Mouse (Mus musculus) midbrain, embryonic 14.5 days (tissue): ENCODE measurements around the gene Atp5h. TPM values are rescaled to one million over a fixed set of nuclear protein-coding genes. Genes with fewer than 3 reads are reported as not detected.
"Not testable (repeated sequence)": the region's sequence is repeated elsewhere in the genome, so short reads cannot be mapped to it uniquely, and the experiment has no call there.

Experiments used
- ATAC-seq: fragments of 200-750 bp; cut with Nextera tagmentation; 2 replicates; pipeline ENCODE4 v1.8.0; 2017; ENCODE audit warnings: moderate number of reproducible peaks, moderate library complexity; ENCODE audit not compliant: low FRiP score, low TSS enrichment
- DNase-seq: peaks from one replicate; pipeline ENCODE4 v3.0.0-alpha.2; 2015
- H3K27ac ChIP-seq: fragments of 300-500 bp; sonication (generic); replicated peaks from 2 replicates; pipeline ENCODE4 v1.5.1; 2014; ENCODE audit warnings: mild to moderate bottlenecking, low read depth, low read length, moderate library complexity
- H3K27me3 ChIP-seq: fragments of 300-500 bp; sonication (generic); 2 replicates; pipeline ENCODE4 v1.6.1; 2014; ENCODE audit warnings: low read length, control low read depth, mixed read lengths; ENCODE audit not compliant: control insufficient read depth, insufficient read depth
- H3K36me3 ChIP-seq: fragments of 300-500 bp; sonication (generic); 2 replicates; pipeline ENCODE4 v1.6.1; 2014; ENCODE audit warnings: low read length, control low read depth; ENCODE audit not compliant: control insufficient read depth, insufficient read depth
- H3K4me1 ChIP-seq: fragments of 300-500 bp; sonication (generic); 2 replicates; pipeline ENCODE4 v1.6.1; 2014; ENCODE audit warnings: mild to moderate bottlenecking, antibody characterized with exemption, low read length, control low read depth; ENCODE audit not compliant: control insufficient read depth, insufficient read depth
- H3K4me2 ChIP-seq: fragments of 300-500 bp; sonication (generic); 2 replicates; pipeline ENCODE4 v1.6.1; 2014; ENCODE audit warnings: mild to moderate bottlenecking, low read length, moderate library complexity
- H3K4me3 ChIP-seq: fragments of 300-500 bp; sonication (generic); replicated peaks from 2 replicates; pipeline ENCODE4 v1.5.1; 2014; ENCODE audit warnings: low read depth, low read length
- H3K9ac ChIP-seq: fragments of 300-500 bp; sonication (generic); replicated peaks from 2 replicates; pipeline ENCODE4 v1.6.1; 2014; ENCODE audit warnings: mild to moderate bottlenecking, low read length, moderate library complexity
- H3K9me3 ChIP-seq: fragments of 300-500 bp; sonication (generic); 2 replicates; pipeline ENCODE4 v1.6.1; 2016; ENCODE audit warnings: low read length, control low read depth, mixed read lengths; ENCODE audit not compliant: control insufficient read depth
- WGBS: fragments of 180-500 bp; shearing (Covaris S2); extraction: QIAGEN DNeasy Blood & Tissue Kit; methylation state at CpG from one replicate; pipeline ENCODE4 v1.1.7; 2014; 5-methylcytosine and 5-hydroxymethylcytosine counted together
- polyA plus RNA-seq: library from polyadenylated mRNA; unstranded; fragments of >200 nt; fragmentation: Nextera tagmentation; extraction: Ambion mirVana; gene quantifications from 2 replicates; pipeline ENCODE4 v1.2.1, GENCODE M21; 2014

Gene Atp5h
- polyA plus RNA-seq, 1 experiment from 2014 or later = 838 TPM

- no peak for ATAC-seq
- H3K9me3 ChIP-seq = no peaks in the 10 kb centered on the region
- no peak overlapping the region for H3K9ac ChIP-seq
- H3K4me2 ChIP-seq = no peak overlapping the region; the same call in 1 of the 2 replicates
- no peaks in the 10 kb centered on the region for H3K27me3 ChIP-seq
- DNase-seq = no peak
- WGBS = 76% methylated on average over 3 of the region's 3 CpGs
- H3K4me3 ChIP-seq = no peak overlapping the region
- peaks cover 20% of the 10 kb centered on the region for H3K36me3 ChIP-seq
- H3K27ac ChIP-seq = peak overlapping the region; percentile 84
- peaks cover 26% of the 10 kb centered on the region for H3K4me1 ChIP-seq
Measured at GRCm38 (mm10) chr11:115400126-115400525, 19.6 kb downstream of the Atp5h start.

- Histone ChIP-seq H3K4me2 (no peak overlapping the region), H3K9me3 (no peaks in the 10 kb centered on the region), H3K9ac (no peak overlapping the region), H3K36me3 (peaks cover 39% of the 10 kb centered on the region), H3K27ac (no peak overlapping the region), H3K4me1 (peaks cover 15% of the 10 kb centered on the region), H3K27me3 (no peaks in the 10 kb centered on the region), H3K4me3 (no peak overlapping the region)
- 83% methylated on average over 7 of the region's 7 CpGs for WGBS
- DNase-seq (no peak), ATAC-seq (no peak)
Measured at GRCm38 (mm10) chr11:115398085-115398484, 21.7 kb downstream of the Atp5h start.

GRCm38 (mm10) chr11:115393721-115394325 lies 25.9 kb downstream of the Atp5h start:
- ATAC-seq = no peak

GRCm38 (mm10) chr11:115391358-115391757 lies 28.4 kb downstream of the Atp5h start:
- no peak overlapping the region for H3K4me3 ChIP-seq
- H3K27ac ChIP-seq = no peak overlapping the region
- no peak overlapping the region for H3K4me2 ChIP-seq
- WGBS = 92% methylated on average over 7 of the region's 7 CpGs
- H3K9ac ChIP-seq = no peak overlapping the region
- no peaks in the 10 kb centered on the region for H3K4me1 ChIP-seq
- peaks cover 62% of the 10 kb centered on the region for H3K36me3 ChIP-seq
- ATAC-seq (no peak), DNase-seq (no peak)
- H3K27me3 ChIP-seq = no peaks in the 10 kb centered on the region
- no peaks in the 10 kb centered on the region for H3K9me3 ChIP-seq

More at GRCm38 (mm10) chr11:115393721-115394325, 25.9 kb downstream of the Atp5h start:
- Histone ChIP-seq H3K9me3 (no peaks in the 10 kb centered on the region), H3K4me2 (no peak overlapping the region), H3K9ac (no peak overlapping the region), H3K36me3 (peaks cover 69% of the 10 kb centered on the region), H3K27ac (no peak overlapping the region), H3K4me3 (no peak overlapping the region), H3K27me3 (no peaks in the 10 kb centered on the region), H3K4me1 (no peaks in the 10 kb centered on the region)
- no peak for DNase-seq
- 73% methylated on average over 34 of the region's 34 CpGs for WGBS

- not testable (repeated sequence) for H3K4me3 ChIP-seq, H3K27ac ChIP-seq, ATAC-seq, H3K27me3 ChIP-seq, DNase-seq, H3K4me2 ChIP-seq, H3K9ac ChIP-seq, H3K9me3 ChIP-seq
- 94% methylated on average over 3 of the region's 3 CpGs for WGBS
- H3K4me1 ChIP-seq = peaks cover 30% of the 10 kb centered on the region
- H3K36me3 ChIP-seq = peaks cover 17% of the 10 kb centered on the region
Measured at GRCm38 (mm10) chr11:115386859-115387258, 32.9 kb downstream of the Atp5h start.

- 87% methylated on average over 5 of the region's 5 CpGs for WGBS
- H3K4me3 ChIP-seq = no peak overlapping the region
Measured at GRCm38 (mm10) chr11:115384587-115384986, 35.2 kb downstream of the Atp5h start.

GRCm38 (mm10) chr11:115383701-115384474 lies 35.9 kb downstream of the Atp5h start:
- peak overlapping the region; percentile 76 for H3K27ac ChIP-seq
- H3K9ac ChIP-seq = peak overlapping the region; percentile 98
- H3K27me3 ChIP-seq = no peaks in the 10 kb centered on the region
- H3K36me3 ChIP-seq = no peaks in the 10 kb centered on the region
- ATAC-seq = 0 out of 2 replicates have a peak, but pooled peaks have one; percentile 7
- H3K9me3 ChIP-seq = no peaks in the 10 kb centered on the region
- peaks cover 30% of the 10 kb centered on the region for H3K4me1 ChIP-seq
- WGBS = 33% methylated on average over 16 of the region's 16 CpGs
- peak; percentile 82 for DNase-seq
- peak overlapping the region; percentile 90 for H3K4me2 ChIP-seq
- peak overlapping the region; percentile 91 for H3K4me3 ChIP-seq

More at GRCm38 (mm10) chr11:115384587-115384986, 35.2 kb downstream of the Atp5h start:
- H3K9me3 ChIP-seq = no peaks in the 10 kb centered on the region
- H3K27me3 ChIP-seq = no peaks in the 10 kb centered on the region
- no peak for DNase-seq
- peak overlapping the region; percentile 90 for H3K4me2 ChIP-seq
- H3K4me1 ChIP-seq = peaks cover 30% of the 10 kb centered on the region
- H3K9ac ChIP-seq = peak overlapping the region; percentile 98
- H3K36me3 ChIP-seq = no peaks in the 10 kb centered on the region
- no peak for ATAC-seq
- H3K27ac ChIP-seq = no peak overlapping the region; the same call in 1 of the 2 replicates

GRCm38 (mm10) chr11:115382891-115383290 lies 36.9 kb downstream of the Atp5h start:
- no peak for ATAC-seq
- H3K9ac ChIP-seq = peak overlapping the region; percentile 98
- H3K4me3 ChIP-seq = peak overlapping the region; percentile 91
- H3K36me3 ChIP-seq = no peaks in the 10 kb centered on the region
- peak overlapping the region; percentile 90 for H3K4me2 ChIP-seq
- peak overlapping the region; percentile 76 for H3K27ac ChIP-seq
- peaks cover 30% of the 10 kb centered on the region for H3K4me1 ChIP-seq
- no peaks in the 10 kb centered on the region for H3K9me3 ChIP-seq
- 13% methylated on average over 5 of the region's 5 CpGs for WGBS
- no peak for DNase-seq
- no peaks in the 10 kb centered on the region for H3K27me3 ChIP-seq
